Mouse (Mus musculus): ENCODE measurements at regions not wholly inside any gene's neighbourhood (a gene's known extent, or its start where the extent isn't known, plus 50 kb on each side); places are given as distances from the start of the nearest gene placed in this dataset.

DNA sequence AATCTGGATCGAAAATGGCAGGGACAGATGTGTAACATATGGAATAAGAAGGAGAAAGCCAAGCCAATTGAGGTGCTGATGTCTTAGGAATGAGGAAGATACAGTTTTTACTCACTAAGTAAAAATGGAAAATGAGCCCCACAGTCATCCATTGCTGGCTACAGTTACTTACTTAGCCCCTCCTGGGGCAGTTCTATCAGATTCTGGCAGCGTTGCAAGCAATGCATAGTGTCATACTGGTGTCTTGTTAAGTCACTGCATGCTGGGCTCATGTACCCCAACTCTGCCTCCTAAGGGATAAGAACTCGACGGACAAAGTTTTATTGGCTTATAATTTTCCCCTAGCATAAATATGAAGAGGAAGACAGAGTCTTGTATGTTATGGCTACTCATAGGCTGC lies 129.4 kb upstream of the Rnd3 start:
- TF ChIP-seq CTCF (IDR thresholded peaks at IDR 0.05; ENCODE audit: control insufficient read depth, insufficient read depth, insufficient replicate concordance, low read depth, low read length), result no peak
- no peak for TF ChIP-seq POLR2A (IDR thresholded peaks at IDR 0.05; ENCODE audit: control insufficient read depth, low read depth, low read length)
